Mouse (Mus musculus) CH12.LX (cell line): ENCODE measurements around the gene Dnaja3. TPM values are rescaled to one million over a fixed set of nuclear protein-coding genes. Genes with fewer than 3 reads are reported as not detected.

Experiments used
- DNase-seq: peaks from one replicate; pipeline ENCODE4 v3.0.0-alpha.2; 2013; ENCODE audit errors: extremely low read depth
- H3K27ac ChIP-seq: 2 replicates; pipeline ENCODE4 v1.5.1; 2012; ENCODE audit warnings: low read depth, mild to moderate bottlenecking, control low read depth, moderate library complexity; ENCODE audit not compliant: insufficient read depth
- H3K27me3 ChIP-seq: replicated peaks from 2 replicates; pipeline ENCODE3; 2012; ENCODE audit warnings: inconsistent platforms
- H3K36me3 ChIP-seq, 2 experiments: replicated peaks in 1 of 2; 2 replicates each; pipeline versions ENCODE3 to v1.6.1; 2012; ENCODE audit warnings: inconsistent platforms in 1 of 2, low read length in 1 of 2, mild to moderate bottlenecking in 1 of 2, mixed read lengths in 1 of 2, moderate library complexity in 1 of 2; ENCODE audit not compliant: control insufficient read depth in 1 of 2, insufficient read depth in 1 of 2
- H3K4me1 ChIP-seq, 2 experiments: 2 replicates each; pipeline ENCODE4 v1.6.1; 2012; ENCODE audit warnings: inconsistent platforms in 1 of 2, moderate library complexity in 1 of 2; ENCODE audit not compliant: insufficient read depth in 2 of 2, control insufficient read depth in 1 of 2
- H3K4me2 ChIP-seq: 2 replicates; pipeline ENCODE4 v1.6.1; 2012; ENCODE audit warnings: low read depth, mild to moderate bottlenecking, control low read depth; ENCODE audit not compliant: poor library complexity, insufficient read depth, severe bottlenecking
- H3K4me3 ChIP-seq, 3 experiments: fragments of 150-350 bp in 1 of 3; sonication (generic) in 1 of 3; replicated peaks in 1 of 3; 2 replicates each; pipeline versions ENCODE3 to v1.5.1; 2011 to 2012; ENCODE audit warnings: low read depth in 2 of 3, low read length in 2 of 3, mild to moderate bottlenecking in 2 of 3, moderate library complexity in 2 of 3, control low read depth in 1 of 3, improper control_type of control experiment in 1 of 3, inconsistent platforms in 1 of 3, mixed read lengths in 1 of 3; ENCODE audit not compliant: poor library complexity in 1 of 3
- H3K79me2 ChIP-seq: replicated peaks from 2 replicates; pipeline ENCODE4 v1.6.1; 2012; ENCODE audit warnings: mild to moderate bottlenecking, moderate library complexity; ENCODE audit not compliant: control insufficient read depth, poor library complexity, insufficient read depth, severe bottlenecking; ENCODE audit errors: extremely low read depth
- H3K9ac ChIP-seq: 2 replicates; pipeline ENCODE4 v1.6.1; 2012; ENCODE audit warnings: low read depth, mild to moderate bottlenecking, control low read depth, moderate library complexity; ENCODE audit not compliant: insufficient read depth
- H3K9me3 ChIP-seq: replicated peaks from 2 replicates; pipeline ENCODE3; 2012; ENCODE audit warnings: low read length, inconsistent platforms, mixed read lengths
- BHLHE40 ChIP-seq: IDR thresholded peaks from 2 replicates; pipeline ENCODE4 v1.6.1; 2011; ENCODE audit warnings: mild to moderate bottlenecking, low read depth, low read length, improper control_type of control experiment
- CTCF ChIP-seq, 2 experiments: IDR thresholded peaks in 1 of 2; conservative IDR thresholded peaks in 1 of 2; 2 replicates each; pipeline ENCODE4 v1.5.1; 2011 to 2012; ENCODE audit warnings: low read depth in 2 of 2, low read length in 2 of 2, improper control_type of control experiment in 1 of 2, inconsistent platforms in 1 of 2, mild to moderate bottlenecking in 1 of 2, moderate library complexity in 1 of 2
- EP300 ChIP-seq: IDR thresholded peaks from 2 replicates; pipeline ENCODE4 v1.6.1; 2011; ENCODE audit warnings: low read length, improper control_type of control experiment
- GABPA ChIP-seq: IDR thresholded peaks from 2 replicates; pipeline ENCODE4 v1.6.1; 2012; ENCODE audit warnings: low read depth, low read length, improper control_type of control experiment, inconsistent platforms; ENCODE audit not compliant: insufficient replicate concordance
- JUN ChIP-seq: IDR thresholded peaks from 2 replicates; pipeline ENCODE4 v1.6.1; 2011; ENCODE audit warnings: low read depth, mild to moderate bottlenecking, low read length, improper control_type of control experiment, moderate library complexity; ENCODE audit not compliant: insufficient read depth
- KAT2A ChIP-seq: IDR thresholded peaks from 2 replicates; pipeline ENCODE4 v1.6.1; 2012; ENCODE audit warnings: low read length, improper control_type of control experiment, inconsistent platforms; ENCODE audit not compliant: insufficient replicate concordance
- MAFK ChIP-seq: IDR thresholded peaks from 2 replicates; pipeline ENCODE4 v1.6.1; 2011; ENCODE audit warnings: low read length, improper control_type of control experiment; ENCODE audit not compliant: insufficient replicate concordance
- MAX ChIP-seq: IDR thresholded peaks from 2 replicates; pipeline ENCODE4 v1.6.1; 2011; ENCODE audit warnings: low read length, improper control_type of control experiment
- MXI1 ChIP-seq: IDR thresholded peaks from 2 replicates; pipeline ENCODE4 v1.6.1; 2011; ENCODE audit warnings: mild to moderate bottlenecking, low read depth, low read length, improper control_type of control experiment
- MYC ChIP-seq: IDR thresholded peaks from 2 replicates; pipeline ENCODE4 v1.6.1; 2011; ENCODE audit warnings: low read depth, mild to moderate bottlenecking, improper control_type of control experiment, low read length
- NELFE ChIP-seq: IDR thresholded peaks from 2 replicates; pipeline ENCODE4 v1.6.1; 2011; ENCODE audit warnings: low read depth, low read length, improper control_type of control experiment
- NRF1 ChIP-seq: IDR thresholded peaks from 2 replicates; pipeline ENCODE4 v1.6.1; 2014; ENCODE audit warnings: low read depth, mild to moderate bottlenecking, inconsistent platforms, low read length, improper control_type of control experiment, moderate library complexity
- PAX5 ChIP-seq: IDR thresholded peaks from 2 replicates; pipeline ENCODE4 v1.6.1; 2012; ENCODE audit warnings: low read length, inconsistent platforms, mixed read lengths
- POLR2A ChIP-seq: IDR thresholded peaks from 2 replicates; pipeline ENCODE4 v1.6.1; 2011; ENCODE audit warnings: low read depth, mild to moderate bottlenecking, improper control_type of control experiment, low read length
- POLR2AphosphoS2 ChIP-seq: IDR thresholded peaks from 2 replicates; pipeline ENCODE4 v1.6.1; 2011; ENCODE audit warnings: low read depth, low read length, improper control_type of control experiment
- RCOR1 ChIP-seq: conservative IDR thresholded peaks from 2 replicates; pipeline ENCODE4 v1.6.1; 2012; ENCODE audit warnings: low read depth, mild to moderate bottlenecking, inconsistent platforms, low read length, improper control_type of control experiment
- SIN3A ChIP-seq: IDR thresholded peaks from 2 replicates; pipeline ENCODE4 v1.6.1; 2012; ENCODE audit warnings: low read length, improper control_type of control experiment, inconsistent platforms
- SMC3 ChIP-seq: IDR thresholded peaks from 2 replicates; pipeline ENCODE4 v1.6.1; 2011; ENCODE audit warnings: low read depth, low read length, improper control_type of control experiment
- TCF12 ChIP-seq: IDR thresholded peaks from 2 replicates; pipeline ENCODE4 v1.6.1; 2014; ENCODE audit warnings: low read depth, mild to moderate bottlenecking, inconsistent platforms, low read length, improper control_type of control experiment
- UBTF ChIP-seq: IDR thresholded peaks from 2 replicates; pipeline ENCODE4 v1.6.1; 2012; ENCODE audit warnings: low read depth, mild to moderate bottlenecking, inconsistent platforms, low read length, improper control_type of control experiment, moderate library complexity
- USF2 ChIP-seq: conservative IDR thresholded peaks from 2 replicates; pipeline ENCODE4 v1.6.1; 2011; ENCODE audit warnings: low read depth, low read length, improper control_type of control experiment
- ZKSCAN1 ChIP-seq: IDR thresholded peaks from 2 replicates; pipeline ENCODE4 v1.6.1; 2012; ENCODE audit warnings: low read depth, inconsistent platforms, low read length, improper control_type of control experiment, borderline replicate concordance
- ZMIZ1 ChIP-seq: IDR thresholded peaks from 2 replicates; pipeline ENCODE4 v1.6.1; 2012; ENCODE audit warnings: low read depth, mild to moderate bottlenecking, inconsistent platforms, low read length, improper control_type of control experiment
- dilution Hi-C: fragments of 300-500 bp; cut with MboI; formaldehyde crosslinking; loops from 2 replicates; pipeline ENCODE4 v1.14.3; 2020; ENCODE audit warnings: low sequenced_read_pairs; ENCODE audit not compliant: extremely low pct_unique_long_range_greater_than_20kb, extremely low pct_ligation_motif_present
- in situ Hi-C: fragments of 300-500 bp; cut with MboI; formaldehyde crosslinking; loops from 3 replicates; pipeline ENCODE4 v1.14.3; 2019; ENCODE audit warnings: low sequenced_read_pairs, low pct_ligation_motif_present, low pct_unique_long_range_greater_than_20kb, mixed read lengths
- polyA plus RNA-seq: library from polyadenylated mRNA; unstranded; fragments of >175 nt; gene quantifications from 2 replicates; pipeline ENCODE4 v1.2.1, GENCODE M21; 2012; ENCODE audit warnings: low read depth; ENCODE audit not compliant: insufficient read length
- total RNA-seq, 2 experiments: library from RNA; depleted of rRNA; stranded (reverse); fragments of 300-350 nt in 1 of 2; fragments of >200 nt in 1 of 2; gene quantifications; 2 replicates each; pipeline ENCODE4 v1.2.3; 2012 to 2014

The Dnaja3 gene
- total and polyA plus RNA-seq, 3 experiments, result 56.6 to 85.3 (median 80.4) TPM

DNA sequence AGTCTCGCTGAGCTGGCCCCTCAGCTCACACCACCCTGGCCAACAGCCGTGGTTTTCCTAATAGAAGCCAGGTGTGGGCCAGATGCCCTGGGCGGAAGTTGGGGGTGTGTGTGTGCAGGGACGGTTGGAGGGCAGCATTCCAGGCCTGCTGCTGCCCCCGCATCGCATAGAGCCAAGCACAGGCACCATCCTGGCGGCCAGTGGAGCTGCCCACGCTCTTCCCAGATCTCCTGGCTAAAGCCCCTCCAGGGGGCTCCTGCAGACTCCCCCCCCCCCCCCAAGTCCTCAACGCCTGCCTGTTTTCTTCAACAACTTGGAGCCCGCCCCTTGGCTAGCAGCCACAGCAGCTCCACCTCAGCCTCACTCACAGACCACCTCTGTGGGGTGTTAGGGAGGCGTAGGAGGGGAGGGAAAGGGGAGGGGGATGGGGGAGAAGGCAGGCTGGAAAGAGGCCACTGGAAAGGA lies 19.0 kb downstream of the Dnaja3 start:
- Histone ChIP-seq H3K9ac (no peak overlapping the region), H3K79me2 (no peaks in the 10 kb centered on the region), H3K27ac (no peak overlapping the region), H3K4me3 (no peak overlapping the region), H3K27me3 (no peaks in the 10 kb centered on the region), H3K36me3 (peaks cover 51 to 88% of the 10 kb centered on the region in 2 experiments), H3K4me1 (peaks cover 0 to 25% of the 10 kb centered on the region in 2 experiments; a peak in 2 of 4 replicates), H3K9me3 (no peaks in the 10 kb centered on the region), H3K4me2 (no peak overlapping the region)
- no peak for TF ChIP-seq ZMIZ1
- TF ChIP-seq USF2, result no peak
- TF ChIP-seq UBTF, result no peak
- TF ChIP-seq GABPA, result no peak
- no peak for TF ChIP-seq EP300
- no peak for TF ChIP-seq CTCF (conservative IDR thresholded peaks at IDR 0.05 in 1 of 2, IDR thresholded peaks at IDR 0.05 in 1 of 2; ENCODE audit: low read depth in 2 of 2, low read length in 2 of 2)
- no peak for TF ChIP-seq SIN3A
- DNase-seq, result no peak
- dilution Hi-C loops, result no loop called here
- in situ Hi-C loops, result no loop called here

DNA sequence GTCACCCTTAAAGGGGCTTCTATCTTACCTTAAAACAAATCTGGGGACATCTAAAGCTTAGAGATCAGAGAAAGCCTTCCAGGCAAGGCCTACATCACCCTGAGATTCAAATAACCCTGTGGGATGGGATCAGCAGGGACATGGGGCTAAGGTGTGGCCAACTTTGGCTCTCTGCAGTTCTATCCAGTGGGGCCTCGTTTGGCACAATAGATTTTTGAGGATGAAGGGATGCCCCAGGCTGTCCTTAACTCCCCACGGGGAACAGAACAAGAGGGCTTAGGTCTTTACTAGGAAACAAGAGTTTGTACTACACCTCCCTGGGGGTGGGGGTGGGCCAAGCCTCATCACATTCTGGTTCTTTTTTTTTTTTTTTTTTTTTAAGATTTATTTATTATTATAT lies 19.5 kb downstream of the Dnaja3 start:
- dilution Hi-C loops, result no loop called here
- in situ Hi-C loops, result no loop called here

DNA sequence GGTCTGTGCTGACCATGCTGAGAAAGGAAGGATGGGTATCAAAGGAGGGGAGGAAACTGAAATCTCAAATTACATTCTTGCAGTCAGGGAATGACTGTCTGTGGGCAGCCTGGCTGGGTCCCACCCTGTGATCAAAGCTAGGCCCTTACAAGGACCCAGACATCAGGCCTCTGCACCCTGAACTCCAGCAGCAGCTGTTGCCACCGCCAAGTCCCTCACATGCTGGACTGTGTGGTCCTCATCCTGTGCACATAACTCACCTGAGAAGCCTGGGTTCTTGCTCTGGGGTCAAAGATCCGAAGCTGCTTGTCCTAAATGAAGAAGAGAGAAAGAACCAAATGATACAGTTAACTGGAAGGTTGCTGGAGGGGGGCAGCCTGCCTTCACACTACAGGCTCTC lies 21.8 kb downstream of the Dnaja3 start:
- peaks cover 50 to 85% of the 10 kb centered on the region in 2 experiments for H3K36me3 ChIP-seq
- in situ Hi-C loops (no loop called here), dilution Hi-C loops (no loop called here)
- no peak overlapping the region for H3K4me2 ChIP-seq
- H3K9me3 ChIP-seq, result no peaks in the 10 kb centered on the region
- H3K4me1 ChIP-seq, result peaks cover 0 to 22% of the 10 kb centered on the region in 2 experiments; a peak in 2 of 4 replicates
- H3K79me2 ChIP-seq, result no peaks in the 10 kb centered on the region
- no peak for DNase-seq
- H3K4me3 ChIP-seq, result no peak overlapping the region
- H3K27ac ChIP-seq, result no peak overlapping the region
- no peak overlapping the region for H3K9ac ChIP-seq
- no peak for TF ChIP-seq SMC3
- no peak for TF ChIP-seq BHLHE40
- no peak for TF ChIP-seq MYC
- no peak for TF ChIP-seq MXI1
- no peak for TF ChIP-seq KAT2A
- TF ChIP-seq PAX5, result no peak
- TF ChIP-seq JUN, result no peak
- TF ChIP-seq, all 38 proteins: peak for 0
- no peaks in the 10 kb centered on the region for H3K27me3 ChIP-seq

More for the DNA sequence above, 19.5 kb downstream of the Dnaja3 start:
- Histone ChIP-seq H3K36me3 (peaks cover 51 to 87% of the 10 kb centered on the region in 2 experiments), H3K4me1 (peaks cover 0 to 29% of the 10 kb centered on the region in 2 experiments; a peak in 2 of 4 replicates), H3K4me3 (no peak overlapping the region), H3K27me3 (no peaks in the 10 kb centered on the region), H3K4me2 (no peak overlapping the region), H3K79me2 (no peaks in the 10 kb centered on the region), H3K9ac (no peak overlapping the region), H3K9me3 (no peaks in the 10 kb centered on the region), H3K27ac (no peak overlapping the region)
- no peak for DNase-seq
- no peak for TF ChIP-seq TCF12
- no peak for TF ChIP-seq SMC3
- TF ChIP-seq GABPA, result no peak
- TF ChIP-seq MYC, result no peak
- TF ChIP-seq ZKSCAN1, result no peak
- TF ChIP-seq POLR2A, result no peak
- TF ChIP-seq NELFE, result no peak
- no peak for TF ChIP-seq MAFK
- TF ChIP-seq KAT2A, result no peak
- TF ChIP-seq NRF1, result no peak
- no peak for TF ChIP-seq POLR2AphosphoS2
- no peak for TF ChIP-seq RCOR1
- no peak for TF ChIP-seq MAX
- TF ChIP-seq SIN3A, result no peak
